Mouse (Mus musculus) testis, adult 2 months (tissue): ENCODE data around the gene Senp8.

ENCODE experiments used
- CTCF ChIP-seq: fragments of 200-500 bp; IDR thresholded peaks from 2 replicates; pipeline ENCODE4 v1.5.1; 2012; ENCODE audit warnings: low read depth, mild to moderate bottlenecking, inconsistent platforms, low read length, moderate library complexity; ENCODE audit not compliant: control insufficient read depth, insufficient read depth, insufficient replicate concordance
- POLR2A ChIP-seq: fragments of 200-500 bp; IDR thresholded peaks from 2 replicates; pipeline ENCODE4 v1.6.1; 2012; ENCODE audit warnings: low read depth, mild to moderate bottlenecking, inconsistent platforms, low read length, moderate library complexity; ENCODE audit not compliant: control insufficient read depth

GRCm38 (mm10) chr9:59733075-59733474 lies 17.4 kb downstream of the Senp8 start:
- TF ChIP-seq POLR2A (no peak), CTCF (no peak)
